Mouse (Mus musculus) ovary, adult 18-20 months (tissue): Measurements from ENCODE around the gene Mfsd4b2.

Experiments
- DNase-seq: peaks from one replicate; pipeline ENCODE4 v3.0.0; 2022; ENCODE audit warnings: low spot score, mixed read lengths

Mfsd4b2 gene

DNA sequence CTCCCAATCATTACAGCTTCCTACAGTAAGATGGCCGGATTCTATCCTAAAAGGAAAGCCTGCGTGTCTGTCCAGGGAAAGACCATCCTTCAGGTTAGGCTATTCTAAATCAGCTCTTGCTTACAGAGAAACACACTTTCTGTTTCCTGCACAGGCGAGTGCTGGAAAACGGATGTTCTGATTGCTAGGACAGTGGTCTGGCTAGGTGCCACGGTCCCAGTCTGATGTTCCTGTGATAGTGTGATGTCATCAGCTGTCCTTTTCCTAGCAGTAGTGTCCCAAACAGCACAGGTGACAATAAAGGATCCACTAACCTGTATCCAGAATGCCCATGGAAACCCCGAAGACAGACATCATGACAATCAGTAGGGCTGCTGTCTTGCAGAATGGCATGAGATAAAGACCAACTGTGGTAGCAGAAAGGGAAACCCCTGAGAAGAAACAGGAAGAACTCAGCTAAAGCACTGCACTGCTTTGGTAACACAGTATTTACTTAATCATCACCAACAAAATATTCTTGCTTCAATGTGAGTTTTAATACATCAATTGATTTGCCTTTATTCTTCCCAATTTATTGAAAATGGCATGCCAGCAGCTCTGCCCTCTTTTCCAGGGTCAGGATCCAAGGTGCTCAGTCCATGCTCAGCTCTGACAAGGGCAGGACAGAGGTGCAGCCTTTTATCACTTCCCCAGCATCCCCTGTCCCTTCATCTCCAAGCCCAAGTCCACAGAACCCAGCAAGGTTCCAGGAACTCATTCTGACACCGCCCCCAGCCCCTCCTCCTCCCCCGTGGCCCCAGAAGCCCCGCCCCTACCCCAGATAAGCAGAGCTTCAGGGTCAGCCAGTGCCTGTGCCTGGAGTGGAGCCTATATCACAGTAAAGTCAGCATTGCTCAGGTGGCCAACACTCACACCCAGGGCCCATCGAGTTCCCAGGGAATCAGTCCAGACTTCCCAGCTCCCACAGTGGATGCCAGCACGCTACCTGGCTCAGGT is 32.7 kb downstream of the Mfsd4b2 start:
- no peak for DNase-seq

GRCm38 (mm10) chr10:39888621-39889020 is 38.1 kb downstream of the Mfsd4b2 start:
- DNase-seq, result no peak
